Mouse (Mus musculus) liver, adult 2 months (tissue): Measurements from ENCODE around the gene Imp3.

Source experiments
- CTCF ChIP-seq: fragments of 200-500 bp; IDR thresholded peaks from 2 replicates; pipeline ENCODE4 v1.5.1; 2011; ENCODE audit warnings: low read depth, low read length, control low read depth
- POLR2A ChIP-seq: fragments of 200-500 bp; IDR thresholded peaks from 2 replicates; pipeline ENCODE4 v1.6.1; 2011; ENCODE audit warnings: low read length, control low read depth; ENCODE audit not compliant: insufficient read depth; ENCODE audit errors: extremely low read depth

DNA sequence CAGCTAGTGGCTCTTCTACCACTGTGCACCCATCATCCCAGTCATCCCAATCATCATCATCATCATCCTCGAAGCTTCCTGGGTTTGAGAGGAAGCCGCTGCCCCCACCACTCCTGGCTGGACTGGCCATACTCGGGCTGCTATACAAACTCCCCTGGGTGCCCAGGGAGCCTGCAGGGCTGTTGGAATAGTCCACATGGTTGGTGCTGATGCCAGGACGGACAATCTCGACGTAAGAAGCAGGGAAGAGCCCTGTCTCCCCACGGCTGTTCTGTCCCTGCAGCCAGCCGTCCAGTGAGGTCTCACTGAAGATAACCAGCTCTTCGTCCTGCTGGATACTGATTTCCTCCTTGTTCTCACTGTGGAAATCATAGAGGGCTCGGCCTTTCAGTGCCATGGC is 10.9 kb upstream of the Imp3 start:
- TF ChIP-seq CTCF (no peak), POLR2A (no peak)
